Mouse (Mus musculus) gastrocnemius, postnatal 14 days (tissue): ENCODE measurements at regions not wholly inside any gene's neighbourhood (a gene's known extent, or its start where the extent isn't known, plus 50 kb on each side); places are given as distances from the start of the nearest gene placed in this dataset.

Source experiments
- DNase-seq: peaks from one replicate; pipeline ENCODE4 v3.0.0; 2021; ENCODE audit warnings: mixed read lengths
- intact Hi-C: fragments of 180-260 bp; cut with DNase I; formaldehyde crosslinking; loops from one replicate; pipeline ENCODE4 v1.15.1; 2025; ENCODE audit warnings: low total_unique reads

DNA sequence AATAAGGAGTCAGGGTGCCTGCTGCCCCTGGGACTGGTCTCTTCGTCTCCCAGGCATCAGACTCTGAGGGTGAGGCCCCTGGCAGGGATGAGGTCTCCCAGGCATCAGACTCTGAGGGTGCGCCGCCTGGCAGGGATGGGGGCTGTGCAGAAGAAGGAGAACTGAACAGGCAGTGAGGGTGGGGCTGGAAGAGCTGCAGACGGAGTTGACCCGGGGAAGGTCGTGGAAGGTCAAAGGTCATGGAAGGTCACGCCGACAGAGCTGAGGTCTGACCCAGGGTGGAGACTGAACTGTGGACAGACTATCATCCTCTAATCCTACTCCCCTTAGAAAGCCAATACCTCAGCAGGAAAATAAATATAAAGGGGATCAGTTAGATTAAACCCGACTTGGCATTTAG, 50.6 kb upstream of the Grik3 start:
- intact Hi-C loops: no loop called here
- DNase-seq: no peak

DNA sequence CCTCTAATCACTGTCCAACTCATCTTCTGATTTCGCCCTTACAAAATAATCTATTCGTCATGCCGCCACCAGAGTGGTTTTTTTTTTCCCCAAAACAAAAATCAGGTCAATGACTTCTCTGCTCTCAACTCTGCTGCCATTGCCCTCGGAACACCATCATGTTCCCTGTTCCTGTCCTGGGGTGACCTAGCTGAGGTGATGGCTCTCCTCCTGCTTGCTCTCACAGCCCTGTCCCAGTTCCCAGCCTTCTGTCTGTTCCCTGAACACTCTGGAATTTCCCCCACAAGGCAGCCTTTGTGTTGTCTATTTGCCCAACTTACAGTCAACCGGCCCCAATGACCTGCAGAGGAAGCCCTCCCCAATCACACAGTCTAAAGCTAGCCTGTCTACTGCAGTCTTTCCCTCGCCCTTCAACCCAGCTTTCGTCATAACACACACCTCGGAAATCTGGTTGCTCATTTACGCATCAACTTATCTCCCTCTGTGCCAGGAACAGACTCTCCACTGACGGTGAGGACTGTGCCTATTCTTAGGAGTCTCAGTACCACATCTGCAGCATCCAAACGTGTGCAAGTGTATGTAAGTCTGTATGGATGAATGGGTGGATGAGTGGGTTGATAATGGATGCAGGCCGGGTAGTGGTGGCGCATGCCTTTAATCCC, 53.2 kb upstream of the Grik3 start:
- no peak for DNase-seq
- intact Hi-C loops: no loop called here

DNA sequence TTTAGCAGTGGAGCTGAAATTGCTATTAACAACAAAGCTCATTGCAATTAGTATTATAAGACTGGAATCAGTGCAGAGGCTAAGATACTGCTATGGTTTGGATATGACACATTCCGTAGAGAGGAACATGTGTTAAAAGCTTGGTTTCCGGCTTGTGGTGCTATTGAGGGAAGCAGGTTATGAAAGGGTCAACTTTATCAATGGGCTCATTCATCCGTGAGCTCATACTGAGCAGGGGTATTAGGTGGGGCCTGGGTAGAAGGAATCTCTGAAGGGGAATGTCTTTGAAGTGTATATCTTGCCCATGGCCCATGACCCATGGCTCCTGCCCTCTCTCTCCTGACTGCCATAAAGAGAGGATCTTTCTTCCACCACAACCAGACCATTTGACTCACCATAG, 57.0 kb upstream of the Grik3 start:
- intact Hi-C loops: no loop called here
- DNase-seq: no peak

DNA sequence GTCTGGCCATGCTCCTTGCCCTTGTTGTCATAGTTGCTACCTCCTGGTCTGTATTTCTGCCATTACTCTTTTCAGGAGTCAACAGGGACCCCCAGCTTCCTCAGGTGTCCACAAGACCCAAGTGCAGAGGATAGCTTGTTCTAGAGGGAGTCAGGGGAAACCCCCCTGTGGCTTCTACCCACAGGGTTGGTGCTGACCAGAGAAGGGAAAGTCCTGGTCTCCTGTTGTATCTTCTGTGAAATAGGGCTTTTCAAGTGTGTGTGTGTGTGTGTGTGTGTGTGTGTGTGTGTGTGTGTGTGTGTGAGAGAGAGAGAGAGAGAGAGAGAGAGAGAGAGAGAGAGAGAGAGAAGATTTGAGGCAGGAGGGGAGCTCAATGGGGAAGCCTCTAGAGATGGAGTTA, 58.9 kb upstream of the Grik3 start:
- DNase-seq: no peak
- intact Hi-C loops: no loop called here

DNA sequence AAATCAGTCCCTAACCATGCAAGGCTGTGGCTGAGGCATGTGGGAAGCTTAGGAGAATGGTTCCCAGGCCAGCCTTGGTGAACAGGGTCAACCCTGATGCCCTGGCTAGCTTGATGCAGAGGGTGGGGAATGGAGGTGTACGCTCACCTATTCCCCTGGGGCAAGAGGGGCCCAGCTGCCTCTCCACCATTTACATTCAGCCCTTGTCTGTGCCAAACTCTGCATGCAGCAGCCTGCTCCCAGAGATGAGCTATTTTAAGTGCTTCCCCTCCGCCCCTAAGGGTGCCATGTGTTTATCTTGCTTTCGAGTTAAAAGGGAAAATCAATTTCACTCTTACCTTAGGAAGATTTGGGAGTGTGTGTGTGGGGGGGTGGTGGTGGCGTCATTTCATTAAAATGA, 59.7 kb upstream of the Grik3 start:
- no peak for DNase-seq
- intact Hi-C loops: no loop called here

DNA sequence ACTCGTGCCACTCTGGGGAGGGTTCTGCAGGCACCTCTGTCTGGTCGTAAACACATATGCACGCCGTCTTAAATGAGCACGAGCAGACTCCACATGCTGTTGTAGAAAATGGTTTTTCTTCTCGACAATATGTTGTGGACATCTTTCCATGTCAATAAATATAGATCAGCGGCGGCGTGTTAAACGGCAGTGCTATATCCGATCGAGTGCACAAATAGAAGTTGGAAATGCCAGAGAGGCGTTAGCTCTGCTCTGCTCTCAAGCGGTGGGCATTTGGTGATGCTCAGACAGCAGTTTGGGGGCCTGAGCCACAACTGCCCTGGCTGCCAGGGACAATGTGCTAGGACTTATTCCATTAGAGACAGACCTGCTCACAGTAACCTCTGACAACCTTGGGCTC, 61.8 kb upstream of the Grik3 start:
- DNase-seq: no peak
- intact Hi-C loops: no loop called here

DNA sequence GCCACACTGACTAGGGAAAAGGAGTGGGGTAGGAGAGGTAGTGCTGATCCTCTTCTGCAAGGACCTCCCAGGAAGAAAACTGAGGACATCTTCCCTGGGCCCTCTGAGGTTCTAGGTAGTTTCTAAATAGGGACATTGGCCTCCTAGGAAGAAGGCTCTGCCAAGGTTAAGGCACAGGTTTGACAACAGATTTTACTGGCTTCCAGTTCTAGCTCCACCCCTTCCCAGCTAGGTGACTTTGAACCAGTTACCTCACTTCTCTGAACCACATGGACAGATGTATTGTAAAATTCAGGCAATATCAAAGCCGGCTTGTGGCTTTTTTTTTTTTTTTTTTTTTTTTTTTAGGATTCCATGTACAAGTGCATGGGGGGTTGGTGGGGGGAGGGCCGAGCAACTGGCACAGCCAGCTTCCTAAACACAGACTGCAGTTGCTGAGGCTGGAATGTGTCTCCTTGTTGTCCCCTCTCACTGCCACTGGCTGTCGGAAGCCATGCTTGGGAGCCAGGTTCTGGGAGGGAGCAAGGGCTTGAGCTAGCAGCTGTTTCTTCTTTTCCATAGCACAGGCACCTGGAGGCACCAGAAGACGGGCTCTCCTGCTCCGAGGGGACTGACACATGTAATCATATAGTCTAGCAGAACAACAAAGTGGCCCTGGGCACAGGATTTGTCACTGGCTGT, 69.8 kb upstream of the Grik3 start:
- no peak for DNase-seq
- intact Hi-C loops: no loop called here

DNA sequence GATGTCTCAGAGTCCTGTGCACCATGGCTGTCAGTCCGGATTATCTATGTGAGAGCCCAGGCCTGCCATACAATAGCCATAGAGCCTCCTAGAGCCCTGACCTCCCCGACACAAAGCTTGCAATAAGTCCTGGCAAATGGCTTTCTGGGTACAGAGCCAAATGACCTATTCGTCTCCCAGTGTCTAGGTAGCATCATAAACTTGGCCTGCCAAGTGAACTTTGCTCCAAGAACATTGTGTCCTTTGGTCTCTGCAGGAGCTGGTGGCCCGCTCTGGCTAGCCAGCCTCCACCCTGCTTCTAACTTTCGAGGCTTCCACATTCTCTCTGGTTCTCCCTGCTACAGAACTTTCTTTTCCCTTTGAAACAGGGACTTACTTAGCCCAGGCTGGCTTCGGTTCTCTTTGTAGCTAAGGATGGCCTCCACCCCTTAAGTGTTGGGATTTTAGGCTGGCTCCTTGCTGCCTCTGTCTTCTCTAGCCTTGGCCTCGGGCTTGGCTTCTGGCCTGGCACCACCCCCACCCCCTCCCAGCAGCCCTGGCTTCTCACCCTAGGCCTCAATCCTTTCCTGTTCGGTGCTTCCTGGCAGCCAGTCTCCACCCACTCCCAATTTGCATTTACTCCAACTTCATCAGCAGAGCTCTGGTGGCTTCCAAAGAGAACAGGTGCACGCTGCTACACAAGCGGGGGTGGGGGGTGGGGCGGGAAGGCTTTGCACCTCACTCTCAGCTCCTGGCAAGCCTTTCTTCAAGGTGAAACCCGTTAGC, 70.8 kb upstream of the Grik3 start:
- intact Hi-C loops: no loop called here
- no peak for DNase-seq

DNA sequence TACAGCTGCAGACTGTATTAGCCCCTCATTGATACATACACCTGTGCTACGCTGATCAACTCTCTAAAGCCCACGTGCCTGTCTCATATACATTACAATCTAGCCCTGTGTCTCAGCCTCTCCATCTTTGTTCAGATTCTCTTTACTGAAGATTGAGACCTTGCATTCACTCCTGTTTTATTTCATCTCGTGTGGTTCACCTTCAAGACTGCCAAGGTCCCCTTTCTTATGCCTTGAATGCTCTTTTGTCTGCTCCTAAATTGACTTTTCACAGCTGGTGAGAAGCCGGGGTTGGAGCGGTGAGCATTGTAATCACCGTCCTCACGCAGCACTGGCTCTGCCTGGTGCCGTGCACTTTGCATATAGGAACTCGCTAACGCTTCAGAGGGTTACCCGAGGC, 75.2 kb upstream of the Grik3 start:
- intact Hi-C loops: no loop called here
- no peak for DNase-seq

DNA sequence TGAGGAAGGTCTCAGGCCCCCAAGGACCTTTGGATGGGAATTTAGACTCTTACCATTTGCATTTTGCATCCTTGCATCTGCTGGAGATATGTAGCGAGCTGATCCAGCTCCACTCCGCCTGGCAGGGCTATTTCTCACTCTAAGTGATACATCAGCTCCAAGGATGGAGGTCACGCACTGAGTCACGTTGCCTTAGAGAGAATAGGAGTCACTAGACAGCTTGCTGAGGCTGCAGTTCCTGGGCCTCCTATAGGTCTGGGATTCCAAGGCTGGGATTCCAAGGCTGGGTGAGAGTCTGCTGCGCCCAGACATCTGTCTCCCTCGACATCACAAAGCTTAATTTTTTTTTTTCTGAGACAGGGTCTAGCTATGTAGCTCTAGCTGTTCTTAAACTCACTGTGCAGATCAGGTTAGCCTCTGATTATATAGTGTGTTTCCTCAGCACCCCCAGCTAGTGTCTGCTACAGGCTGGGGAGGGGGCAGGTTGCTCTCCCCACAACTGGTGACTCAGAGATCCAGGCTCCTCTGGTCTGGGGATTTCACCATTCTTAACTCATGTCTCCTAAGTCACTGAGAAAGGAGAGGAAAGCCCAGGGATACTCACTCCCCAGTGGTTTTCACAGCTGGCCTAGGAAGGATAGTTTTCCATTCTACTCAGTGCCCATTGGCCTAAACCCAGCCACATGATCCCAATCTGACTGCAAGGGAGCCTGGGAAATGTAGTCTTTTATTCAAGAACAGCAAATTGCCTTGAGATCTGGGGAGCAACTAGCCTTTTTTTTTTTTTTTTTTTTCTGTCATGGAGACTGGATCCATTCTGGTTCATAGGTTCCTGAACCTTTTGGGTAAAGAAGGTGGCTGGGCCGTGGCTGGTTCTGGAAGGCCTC, 76.4 kb upstream of the Grik3 start:
- peak; percentile 24 for DNase-seq
- intact Hi-C loops: no loop called here

DNA sequence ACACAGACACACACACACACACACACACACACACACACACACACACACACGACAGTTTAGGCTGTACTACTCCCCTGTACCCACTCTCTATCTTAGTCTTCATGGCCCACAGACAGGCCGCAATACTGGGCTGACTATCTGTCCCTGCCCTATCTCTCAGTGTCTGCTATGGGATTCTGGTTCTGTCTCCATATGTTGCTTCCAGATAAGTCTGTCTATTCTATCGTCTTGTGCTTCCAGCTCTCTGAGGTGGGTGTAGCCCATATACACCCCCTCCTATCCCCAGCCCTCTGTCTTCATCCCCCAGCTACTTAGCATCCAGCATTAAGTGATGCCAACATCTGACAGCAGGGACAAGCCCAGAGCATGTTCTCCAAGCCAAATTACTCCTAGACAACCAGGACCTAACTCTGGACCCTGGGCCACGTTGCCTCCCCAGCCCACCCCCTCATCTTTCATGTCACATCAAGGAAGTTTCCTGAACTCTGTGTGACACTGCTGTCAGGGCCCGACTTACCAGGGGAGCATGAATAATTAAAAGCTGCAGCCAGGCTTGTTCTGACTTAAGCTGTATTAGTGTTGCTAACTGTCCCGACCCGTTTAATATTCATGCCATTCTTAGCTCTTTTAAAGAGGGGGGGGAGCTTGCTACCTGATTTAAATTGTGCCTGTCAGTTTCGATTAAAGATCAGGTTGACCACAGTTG, 79.6 kb upstream of the Grik3 start:
- no peak for DNase-seq
- intact Hi-C loops: no loop called here

DNA sequence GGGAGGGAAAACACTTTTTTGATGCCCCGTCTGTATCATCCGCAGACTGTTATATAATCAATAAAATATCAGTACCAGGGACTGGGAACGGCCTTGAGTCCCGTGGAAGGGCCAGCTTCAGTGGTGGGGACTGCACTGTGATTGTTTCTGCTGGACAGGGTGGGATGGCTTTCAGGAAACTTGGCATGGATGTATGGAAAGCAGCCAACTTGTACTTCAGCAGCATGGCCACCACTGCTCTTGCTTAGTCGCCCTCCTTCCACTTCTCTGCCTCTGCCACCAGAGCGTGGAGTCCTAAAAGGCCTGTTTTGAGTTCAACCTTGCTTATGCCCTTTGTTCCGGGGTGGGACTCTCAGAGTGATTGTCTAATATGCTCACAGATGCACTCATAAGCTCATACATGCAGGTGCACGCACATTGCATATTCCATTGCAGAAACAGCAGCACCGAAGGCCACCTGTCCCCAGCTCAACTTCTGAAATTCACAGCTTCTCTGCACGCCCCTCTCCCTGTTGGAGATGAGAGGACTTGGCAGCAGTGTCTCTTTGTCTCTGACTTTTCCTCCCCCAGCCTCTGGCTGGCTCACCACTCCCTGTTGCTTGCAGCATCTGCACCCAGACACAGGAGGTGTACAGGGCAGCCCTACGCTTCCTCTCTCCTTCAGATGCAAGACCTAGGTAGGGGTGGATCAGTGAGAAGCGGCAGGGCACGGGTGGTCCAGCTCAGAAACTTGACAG, 91.0 kb upstream of the Grik3 start:
- DNase-seq: no peak
- intact Hi-C loops: no loop called here

DNA sequence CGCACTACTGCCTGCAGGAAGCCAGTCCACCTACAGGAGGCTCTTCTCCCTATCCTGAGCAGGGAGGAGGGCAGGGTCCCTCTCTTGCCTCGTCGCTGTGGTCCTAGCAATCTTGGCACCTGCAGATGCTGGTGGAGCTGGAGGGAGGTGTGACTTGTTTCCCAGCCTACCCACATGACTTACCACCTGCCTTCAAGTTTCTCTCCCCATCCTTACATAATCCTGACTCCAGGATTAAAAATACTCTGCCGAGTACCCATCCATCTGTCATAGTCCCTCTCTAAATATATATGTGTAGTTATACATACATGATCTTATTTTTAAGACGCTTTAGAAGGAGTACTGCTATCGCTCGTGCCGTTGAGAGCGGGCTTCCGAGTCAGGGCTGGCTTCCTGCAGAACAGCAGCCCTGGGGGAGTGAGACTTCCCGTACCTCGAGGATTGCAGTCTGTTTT, 93.5 kb upstream of the Grik3 start:
- intact Hi-C loops: no loop called here
- no peak for DNase-seq

DNA sequence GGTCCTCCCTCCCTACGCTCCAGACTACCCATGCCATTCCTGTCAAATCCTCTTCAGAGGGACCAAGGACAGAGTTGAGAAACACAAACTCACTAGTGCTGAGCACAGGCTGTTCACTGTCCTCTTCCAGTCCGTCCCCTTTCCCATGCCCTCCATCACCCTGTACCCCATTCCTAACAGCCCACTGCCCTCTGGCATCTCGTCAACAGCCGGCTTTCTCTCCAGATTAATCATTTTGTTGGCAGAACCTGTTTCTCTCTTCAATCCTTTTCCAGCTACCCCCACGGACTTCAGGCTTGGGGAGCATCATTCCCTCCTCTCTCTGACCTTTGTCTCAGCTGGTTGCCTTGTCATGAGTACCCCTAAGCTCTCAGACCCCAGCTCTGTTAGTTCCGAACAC, 99.2 kb upstream of the Grik3 start:
- no peak for DNase-seq
- intact Hi-C loops: no loop called here

DNA sequence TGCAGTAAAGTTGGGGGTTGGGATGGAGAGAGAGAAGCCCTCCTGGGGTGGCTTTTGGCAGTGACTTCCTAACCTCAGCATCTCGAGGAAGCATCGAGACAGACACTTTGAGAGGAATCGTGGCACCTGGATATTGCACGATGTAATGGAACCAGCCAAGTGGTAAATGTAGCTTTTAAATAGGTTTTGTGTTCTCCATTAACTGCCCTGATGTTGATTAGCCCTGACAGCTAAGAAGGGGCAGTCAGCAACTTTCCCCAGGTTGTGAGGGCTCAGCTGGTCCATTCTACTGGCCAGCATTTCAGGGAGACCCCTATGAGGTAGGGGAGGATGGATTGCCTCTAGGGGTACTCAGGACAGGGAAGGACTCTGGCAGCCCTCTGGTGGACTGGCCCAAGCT, 104.7 kb upstream of the Grik3 start:
- intact Hi-C loops: no loop called here
- DNase-seq: no peak

DNA sequence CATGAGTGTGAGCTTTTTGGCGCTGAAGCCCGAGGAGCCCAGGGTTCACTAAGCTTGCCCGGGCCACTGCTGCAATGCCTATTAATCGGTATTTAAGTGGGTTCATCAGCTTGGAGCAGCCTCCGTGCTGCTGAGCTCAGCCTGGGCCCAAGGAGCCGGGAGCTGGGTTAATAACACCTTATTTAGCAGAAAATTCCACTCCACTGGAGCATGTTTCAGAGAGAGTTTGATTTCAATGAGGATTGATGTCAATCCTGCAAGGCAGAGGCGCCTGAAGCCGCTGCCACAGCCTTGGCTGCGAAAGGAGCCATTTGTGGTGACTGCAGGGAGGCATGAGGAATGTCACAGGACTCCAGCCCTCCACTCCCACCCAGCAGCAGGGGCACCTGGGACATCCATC, 126.5 kb upstream of the Grik3 start:
- intact Hi-C loops: no loop called here
- DNase-seq: no peak

DNA sequence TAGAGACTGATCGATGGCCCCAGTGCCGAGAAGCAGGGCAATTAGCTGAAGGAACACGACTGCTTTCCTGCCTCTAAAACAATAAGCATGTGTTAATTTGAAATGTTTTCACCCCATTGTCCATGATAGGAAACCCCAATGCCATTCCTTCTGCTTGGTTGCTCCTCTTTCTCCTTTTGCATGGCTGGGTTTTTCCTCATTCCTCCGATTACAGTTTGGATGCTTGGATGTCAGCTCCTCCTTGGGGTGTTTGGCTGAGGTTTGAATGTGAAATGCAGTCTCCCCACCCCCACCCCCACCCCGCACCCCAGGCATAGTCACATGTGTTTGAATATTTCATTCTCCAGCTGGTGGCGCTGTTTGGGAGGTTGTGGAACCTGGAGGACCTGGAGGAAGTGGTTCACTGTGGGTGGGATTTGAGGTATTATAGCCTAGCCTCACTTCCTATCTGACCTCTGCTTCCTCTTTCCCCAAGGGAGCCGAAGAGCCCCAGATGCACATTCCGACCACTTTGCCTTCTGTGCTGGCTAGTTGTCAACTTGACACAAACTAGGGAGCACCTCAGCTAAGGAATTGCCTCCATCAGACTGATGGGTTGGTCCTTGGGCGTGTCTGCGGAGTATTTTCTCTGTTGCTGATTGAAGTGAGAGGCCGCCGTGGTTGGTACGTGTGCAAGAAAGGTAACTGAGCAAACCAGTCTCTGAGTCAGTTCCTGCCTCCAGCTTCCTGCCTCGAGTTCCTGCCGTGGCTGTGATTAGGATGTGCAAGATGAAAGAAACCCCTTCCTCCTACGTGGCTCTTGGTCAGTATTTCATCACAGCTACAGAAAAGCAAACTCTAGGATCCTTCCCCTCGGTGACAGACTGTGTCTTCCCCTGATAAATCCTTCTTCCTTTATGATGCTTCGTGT, 128.6 kb upstream of the Grik3 start:
- intact Hi-C loops: no loop called here
- no peak for DNase-seq

DNA sequence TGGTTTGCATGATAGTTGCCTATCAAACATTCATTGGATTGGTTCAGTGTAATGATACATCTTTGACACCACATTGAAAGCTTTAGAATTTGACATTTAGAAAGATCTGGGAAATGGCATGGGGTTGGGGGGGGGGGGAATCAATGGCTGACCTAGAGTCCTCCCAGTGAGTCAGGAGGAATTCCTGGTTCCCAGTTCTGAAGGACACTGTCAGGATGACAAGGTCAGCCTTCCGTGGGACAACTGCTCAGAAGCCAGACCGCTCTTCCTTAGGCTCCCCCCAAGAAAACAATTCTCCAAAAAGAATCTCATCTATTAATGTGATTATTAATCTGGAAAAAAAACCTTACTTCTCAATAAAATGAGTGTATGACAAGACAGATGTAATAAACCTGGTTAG, 132.1 kb upstream of the Grik3 start:
- DNase-seq: no peak
- intact Hi-C loops: no loop called here
